Mouse (Mus musculus): ENCODE measurements around the gene Fam122a.

GRCm38 (mm10) chr19:24501525-24501924, 24.4 kb upstream of the Fam122a start:
- TF ChIP-seq CTCF (IDR thresholded peaks at IDR 0.05; ENCODE audit: extremely low read depth, insufficient read depth, insufficient read length, insufficient replicate concordance), result no peak
- TF ChIP-seq POLR2A (IDR thresholded peaks at IDR 0.05; ENCODE audit: low read depth, low read length), result no peak
